Mouse (Mus musculus): ENCODE data around the gene Zfp74.

DNA sequence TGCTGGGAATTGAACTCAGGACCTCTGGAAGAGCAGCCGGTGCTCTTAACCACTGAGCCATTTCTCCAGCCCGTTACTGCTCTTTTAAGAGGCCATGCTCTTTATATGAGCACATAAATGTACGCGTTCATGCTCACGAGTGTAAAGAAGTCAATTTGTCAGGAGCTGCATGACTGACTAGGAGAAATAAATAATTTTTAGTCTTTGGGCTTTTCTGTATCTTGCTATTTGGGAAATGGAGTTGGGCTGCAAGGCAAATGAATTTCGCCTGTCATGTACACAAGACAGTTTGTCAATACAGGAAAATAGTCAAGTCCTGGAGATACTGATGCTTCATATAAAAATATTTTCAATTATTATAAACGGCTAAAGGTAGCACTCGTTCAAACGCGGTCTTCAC, 803 bp downstream of the Zfp74 start:
- no peak for TF ChIP-seq POLR2A (IDR thresholded peaks at IDR 0.05; ENCODE audit: low read depth, low read length)
- TF ChIP-seq CTCF (IDR thresholded peaks at IDR 0.05; ENCODE audit: borderline replicate concordance, insufficient read depth, low read length), result no peak

All from embryonic fibroblast, embryonic 13.5 days (primary cell).